Mouse (Mus musculus) activated CD4-positive, CD25-positive, alpha-beta regulatory T cell, adult 4 months (primary cell): ENCODE results near the gene Yars. TPM values are rescaled to one million over a fixed set of nuclear protein-coding genes. Genes with fewer than 3 reads are reported as not detected.

Source experiments
- ATAC-seq: one replicate; pipeline ENCODE4 v1.8.0; 2017
- polyA plus RNA-seq, 2 experiments: library from polyadenylated mRNA; unstranded; fragments of 100-300 nt; shearing (Covaris generic); gene quantifications; one replicate each; pipeline ENCODE4 v1.2.1; 2017

Yars gene
- polyA plus RNA-seq, result 10 to 100 TPM; 26.3 to 28.5 TPM

GRCm38 (mm10) chr4:129189542-129190519, at the start of gene Yars, which contains the start of gene S100pbp:
Gene Yars (plus strand): TSS chr4:129189760.
Gene S100pbp (minus strand): TSS chr4:129189727.
- ATAC-seq, result peak; percentile 92

DNA sequence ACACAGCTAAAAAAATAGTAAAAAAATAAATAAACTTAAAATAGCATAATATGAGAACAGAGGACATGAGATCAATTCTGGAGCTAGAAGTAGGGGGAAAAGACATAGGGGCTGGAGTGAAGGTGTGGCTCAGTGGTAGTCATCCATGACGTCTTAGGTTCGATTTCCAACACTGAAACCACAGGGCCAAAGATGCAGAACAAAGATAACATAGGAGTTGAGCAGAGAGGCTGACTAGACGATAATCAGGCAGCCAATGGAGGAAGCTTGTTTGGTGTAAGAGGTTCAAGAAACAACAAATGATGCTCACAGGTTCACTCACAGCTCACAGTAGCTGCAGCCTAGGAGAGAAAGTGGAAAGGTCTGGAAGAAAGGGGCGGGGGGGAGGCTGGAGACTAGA, 48.8 kb upstream of the Yars start:
- ATAC-seq, result no peak

DNA sequence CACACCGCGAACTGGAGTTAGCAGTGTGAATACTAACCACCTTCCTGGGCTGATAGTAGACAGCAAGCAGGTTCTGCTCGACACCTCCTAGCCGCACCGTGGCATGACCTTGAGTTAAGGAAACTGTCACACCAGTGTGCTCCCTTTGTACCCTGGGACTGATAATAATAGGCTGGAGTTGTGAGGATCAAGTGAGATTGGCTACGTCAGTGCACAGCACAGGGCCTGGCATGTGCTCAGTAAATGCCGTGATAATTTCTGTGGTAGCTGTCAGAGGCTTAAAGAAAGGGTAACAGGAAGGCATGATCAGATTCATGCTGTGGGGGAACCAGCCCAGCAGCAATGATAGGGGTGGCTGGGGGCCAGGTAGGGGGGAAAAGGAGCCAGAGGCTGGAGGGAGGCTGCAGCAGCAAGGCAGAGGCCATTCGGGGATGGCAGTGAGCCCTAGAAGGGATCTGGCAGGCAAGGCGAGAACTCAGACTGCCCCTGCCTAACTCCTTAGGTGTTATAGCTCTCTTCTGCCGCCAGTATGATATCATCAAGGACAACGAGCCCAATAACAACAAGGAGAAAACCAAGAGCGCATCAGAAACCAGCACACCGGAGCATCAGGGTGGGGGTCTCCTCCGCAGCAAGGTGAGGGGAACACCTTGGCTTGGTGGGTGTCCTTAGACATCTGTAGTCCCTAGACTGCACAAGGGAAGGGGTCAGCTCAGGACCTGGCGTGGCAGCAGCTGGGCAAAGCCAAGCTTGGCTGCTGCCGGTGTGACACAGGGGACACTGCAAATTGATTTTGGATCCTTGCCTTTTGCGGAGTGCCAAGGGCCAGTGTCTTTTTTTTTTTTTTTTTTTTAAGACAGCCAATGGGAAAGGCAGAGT, 47.8 kb upstream of the Yars start:
- no peak for ATAC-seq

GRCm38 (mm10) chr4:129142439-129143045, 47.0 kb upstream of the Yars start:
- no peak for ATAC-seq

- no peak for ATAC-seq
Observed at GRCm38 (mm10) chr4:129143509-129143908, 46.1 kb upstream of the Yars start.

DNA sequence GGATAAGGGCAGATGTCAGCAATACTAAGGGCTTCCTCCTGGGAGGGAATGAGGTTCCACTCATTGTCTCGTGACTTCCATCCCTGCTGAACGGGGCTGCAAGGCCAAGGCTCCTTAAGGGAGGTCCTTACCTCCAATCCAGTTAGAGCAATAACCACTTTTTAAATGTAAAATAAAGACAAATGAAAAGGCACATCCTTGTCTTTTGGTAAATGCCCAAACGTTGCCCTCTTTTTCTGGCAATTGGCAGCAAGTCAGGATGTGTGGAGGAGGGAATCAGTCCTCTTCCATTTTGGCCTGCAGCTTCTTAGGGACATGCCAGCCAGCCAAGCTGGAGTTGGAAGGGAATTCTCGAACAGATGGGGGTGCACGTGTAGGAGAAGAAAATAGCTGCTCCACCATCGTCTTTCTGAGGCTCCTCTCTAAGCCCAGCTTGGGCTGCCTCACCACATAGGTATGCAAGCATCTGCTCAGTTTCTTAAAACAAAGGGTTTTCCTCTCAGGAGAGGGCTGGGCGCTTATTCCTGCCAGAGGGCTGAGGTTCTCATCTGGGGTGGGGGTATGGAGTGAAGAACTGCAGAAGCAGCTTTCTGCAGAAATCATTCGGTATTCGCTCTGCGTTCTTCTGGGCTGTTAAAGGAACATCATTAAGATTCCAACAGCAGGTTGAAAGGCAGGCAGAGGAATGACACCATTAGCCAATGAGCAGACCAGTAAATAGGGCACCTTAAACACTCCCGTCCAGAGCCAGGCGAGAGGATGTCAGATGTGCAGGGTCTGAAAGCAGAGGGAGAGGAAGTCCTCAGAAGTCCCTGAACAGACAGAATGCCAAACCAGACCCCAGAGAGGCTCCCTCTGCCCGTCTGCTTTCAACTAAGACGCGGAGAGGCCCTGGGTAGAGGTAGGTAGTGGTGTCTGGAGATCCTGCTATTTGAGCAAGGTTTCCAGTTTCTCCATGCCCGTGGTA, 44.9 kb upstream of the Yars start:
- ATAC-seq, result no peak

- no peak for ATAC-seq
Observed at GRCm38 (mm10) chr4:129145411-129145810, 44.1 kb upstream of the Yars start.

DNA sequence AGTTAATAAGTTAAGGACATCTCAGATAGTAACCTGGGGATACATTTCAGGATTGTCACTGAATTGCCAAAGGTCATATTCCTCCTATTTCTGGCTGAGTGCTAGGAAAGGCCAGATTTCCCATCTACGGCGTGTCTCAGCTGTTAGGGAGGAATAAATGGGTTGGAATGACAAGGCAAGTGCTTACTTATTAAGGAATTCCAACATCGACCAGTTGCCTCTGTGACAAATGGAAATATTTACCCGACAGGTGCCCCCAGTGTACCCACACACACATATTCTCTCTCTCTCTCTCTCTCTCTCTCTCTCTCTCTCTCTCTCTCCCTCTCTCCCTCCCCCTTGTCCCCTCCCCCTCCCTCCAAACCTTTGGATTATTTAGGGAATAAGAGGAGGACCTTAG, 43.6 kb upstream of the Yars start:
- ATAC-seq, result no peak

DNA sequence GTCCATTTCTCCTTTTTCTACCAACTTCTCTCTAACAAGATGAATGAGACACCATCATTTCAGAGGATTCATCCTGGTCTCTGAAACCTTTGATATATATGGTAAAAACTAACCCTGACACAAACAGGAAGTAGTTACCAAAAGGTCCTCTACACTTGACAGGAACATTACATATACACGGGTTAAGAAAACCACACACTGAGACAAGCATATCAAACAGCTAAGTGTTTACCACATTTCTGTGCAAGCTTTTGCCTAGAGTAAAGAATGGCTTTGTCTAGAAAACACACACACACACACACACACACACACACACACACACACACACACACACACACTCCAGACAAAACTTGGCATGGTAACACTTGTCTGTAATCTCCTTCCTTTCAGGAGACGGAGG, 43.2 kb upstream of the Yars start:
- ATAC-seq, result peak; percentile 49

DNA sequence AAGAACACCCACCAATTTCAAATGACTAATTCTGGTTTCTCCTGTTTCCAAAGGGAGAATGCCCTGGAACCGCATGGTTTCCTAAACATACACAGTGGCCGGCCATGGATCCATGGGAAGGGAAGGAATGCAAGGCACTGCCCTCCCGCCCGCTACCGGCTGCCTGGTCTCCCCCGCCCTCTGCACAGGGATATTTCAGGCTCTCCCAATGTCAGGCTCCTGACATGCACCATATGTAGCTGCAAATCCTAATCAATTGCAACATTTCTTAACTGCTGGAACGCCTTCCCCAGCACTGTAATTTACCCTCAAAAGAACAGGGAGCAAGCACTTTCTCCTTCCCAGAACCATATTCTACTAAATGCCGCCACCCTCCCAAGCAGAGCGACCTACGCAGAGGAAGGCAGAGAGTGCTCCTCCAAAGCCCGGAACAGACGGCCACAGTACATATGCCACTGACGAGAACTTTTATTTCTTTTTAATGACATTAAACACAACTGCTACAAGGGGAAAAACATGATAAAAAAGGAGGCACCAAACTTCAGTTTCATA, 41.9 kb upstream of the Yars start:
- no peak for ATAC-seq

GRCm38 (mm10) chr4:129149321-129149720, 40.2 kb upstream of the Yars start:
- ATAC-seq, result no peak

DNA sequence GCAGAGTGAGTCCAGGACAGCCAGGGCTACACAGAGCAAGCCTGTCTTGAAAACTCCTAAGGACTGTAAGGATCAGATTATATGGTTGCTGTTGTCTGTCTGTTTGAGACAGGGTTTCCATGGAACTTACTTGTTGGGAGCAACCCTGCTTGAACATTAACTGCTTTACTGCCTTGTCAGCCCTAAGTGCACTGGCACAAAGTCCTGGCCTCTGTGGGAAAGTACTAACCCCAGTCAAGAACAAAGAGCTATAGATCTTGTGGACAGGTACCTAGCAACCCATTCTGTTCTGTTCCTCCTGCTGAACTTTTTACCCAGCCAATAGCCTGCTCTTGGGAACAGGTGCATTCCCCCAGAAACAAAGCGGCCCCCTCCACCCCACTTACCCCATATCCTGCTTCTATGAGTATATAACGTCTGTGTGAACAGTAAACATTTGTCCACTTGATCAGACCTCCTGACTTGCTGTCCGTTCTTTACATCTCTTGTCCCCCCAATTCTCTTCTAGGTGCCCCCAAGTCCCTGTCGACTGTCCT, 38.2 kb upstream of the Yars start:
- no peak for ATAC-seq

DNA sequence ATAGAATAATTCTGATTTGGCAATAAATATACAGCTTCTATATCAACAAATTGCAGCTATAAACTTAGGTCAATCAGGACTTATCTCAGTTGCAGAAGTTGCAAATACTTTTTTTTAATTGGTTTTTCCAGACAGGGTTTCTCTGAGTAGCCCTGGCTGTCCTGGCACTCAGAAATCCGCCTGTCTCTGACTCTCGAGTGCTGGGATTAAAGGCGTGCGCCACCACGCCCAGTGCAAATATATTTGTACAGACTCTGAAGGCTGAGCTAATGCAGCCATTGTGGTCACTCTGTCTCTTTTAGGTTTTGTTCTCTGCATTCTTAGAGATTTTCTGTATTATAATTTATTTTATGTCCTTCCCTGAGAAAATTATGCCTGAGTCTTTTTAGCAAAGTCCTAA, 32.0 kb upstream of the Yars start:
- ATAC-seq, result no peak

DNA sequence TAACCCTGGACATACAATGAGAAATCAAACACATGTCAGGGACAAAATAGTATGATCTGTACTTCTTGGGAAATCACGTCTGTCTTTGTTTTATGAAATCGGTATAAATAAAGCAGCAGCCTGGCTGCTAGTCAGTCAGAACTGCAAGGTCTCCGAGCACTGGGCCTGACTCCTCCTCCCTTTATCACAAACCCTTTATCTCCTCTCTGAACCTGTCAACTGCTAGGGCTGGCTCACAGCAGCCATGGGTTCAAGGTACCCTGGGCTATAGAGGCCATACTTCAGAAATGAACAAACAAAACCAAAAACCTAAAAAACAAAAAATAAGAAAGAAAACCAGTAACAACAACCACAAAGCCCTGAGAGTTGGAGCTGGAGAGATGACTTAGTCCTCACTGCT, 31.0 kb upstream of the Yars start:
- ATAC-seq, result no peak

GRCm38 (mm10) chr4:129161076-129161475, 28.5 kb upstream of the Yars start:
- ATAC-seq, result no peak

DNA sequence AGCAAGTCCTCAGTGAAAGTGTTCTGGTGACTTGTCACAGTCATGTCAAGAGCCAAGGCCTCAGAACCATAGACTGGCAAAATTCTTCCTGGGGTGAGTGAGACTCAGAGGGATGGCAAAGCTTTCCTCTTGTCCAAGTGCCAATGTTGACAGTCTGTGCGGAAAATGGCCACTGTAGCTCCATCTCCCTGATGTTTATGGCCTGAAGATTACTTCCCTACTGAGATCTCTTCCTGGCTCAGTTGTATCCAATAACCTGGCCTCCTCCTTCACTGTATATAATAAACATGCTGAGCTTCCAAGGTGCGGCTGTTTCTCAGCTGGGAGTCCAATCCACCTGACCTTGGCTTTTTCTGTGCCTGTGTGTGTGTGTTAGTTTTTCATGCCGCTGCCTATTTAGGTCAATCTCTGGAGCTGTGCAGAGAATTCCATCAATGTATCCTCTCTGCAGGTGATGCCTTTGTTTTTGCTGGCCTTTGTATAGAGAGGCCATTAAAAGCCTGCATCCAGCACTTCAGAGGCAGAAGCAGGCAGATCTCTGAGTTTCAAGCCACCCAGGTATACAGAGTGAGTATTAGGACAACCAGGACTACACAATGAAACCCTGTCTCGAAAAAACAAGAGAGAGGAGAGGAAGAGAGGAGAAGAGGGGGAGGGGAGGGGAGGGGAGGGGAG, 27.8 kb upstream of the Yars start:
- ATAC-seq, result no peak

- no peak for ATAC-seq
Observed at GRCm38 (mm10) chr4:129172529-129172928, 17.0 kb upstream of the Yars start.

DNA sequence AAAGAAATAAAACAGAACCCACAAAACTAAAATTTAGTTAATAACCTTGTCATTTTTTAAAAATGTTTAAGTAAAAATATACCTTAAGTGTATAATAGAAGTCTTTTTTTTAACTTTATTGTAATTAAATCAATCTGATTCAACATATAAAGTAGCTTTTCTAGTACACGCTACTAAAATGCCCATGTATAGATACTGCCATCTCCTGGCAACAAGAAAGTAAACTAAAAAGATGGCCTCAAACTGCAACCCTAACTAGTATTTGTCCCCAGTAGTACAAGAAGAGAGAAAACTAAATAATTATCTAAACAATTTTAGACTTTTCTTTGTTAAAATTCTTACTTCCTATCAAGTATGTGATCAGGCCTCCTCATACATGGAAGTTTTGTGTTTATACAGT, 10.0 kb upstream of the Yars start:
- no peak for ATAC-seq

GRCm38 (mm10) chr4:129188041-129188659, 1.4 kb upstream of the Yars start:
- ATAC-seq, result no peak
